Mouse (Mus musculus): ENCODE measurements at regions not wholly inside any gene's neighbourhood (a gene's known extent, or its start where the extent isn't known, plus 50 kb on each side); places are given as distances from the start of the nearest gene placed in this dataset.

DNA sequence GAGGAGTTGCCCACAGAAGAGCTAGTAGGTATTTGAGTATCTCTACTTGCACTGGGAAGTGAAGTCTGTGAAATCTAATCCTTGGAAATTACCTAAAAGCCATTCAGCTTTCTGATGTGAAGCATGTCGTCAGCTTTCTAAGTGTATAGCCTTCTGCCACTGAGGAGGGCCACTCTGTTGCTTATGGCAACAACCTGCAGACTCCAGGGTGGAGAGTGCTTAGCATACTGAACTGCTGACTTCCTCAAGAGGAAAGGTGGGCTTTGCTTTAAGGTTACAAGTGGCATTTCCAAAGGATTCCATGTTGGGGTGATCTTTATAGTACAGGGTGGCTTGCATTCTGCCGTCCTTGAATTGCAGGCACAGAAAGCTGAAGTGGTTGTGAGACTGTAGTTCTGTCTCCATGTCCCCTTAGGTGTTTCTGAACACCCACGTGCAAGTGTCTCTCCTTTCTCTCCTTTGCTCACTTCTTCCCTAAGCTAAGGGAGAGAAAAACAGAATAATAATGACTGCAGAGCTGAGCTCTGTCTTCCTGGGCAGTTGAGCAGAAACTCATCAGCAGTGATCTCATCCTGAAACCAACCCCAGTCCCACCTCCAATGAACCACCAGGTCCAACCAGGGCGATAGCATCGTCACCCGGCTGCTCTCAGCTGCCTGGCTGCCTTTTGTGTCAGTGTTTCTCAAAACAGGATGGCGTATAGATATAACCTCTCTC, 292.3 kb upstream of the Nrp1 start:
- no peaks in the 10 kb centered on the region for H3K9me3 ChIP-seq (ENCODE audit: control insufficient read depth, low read length)
- DNase-seq (ENCODE audit: low spot score) (no peak), ATAC-seq (ENCODE audit: low FRiP score) (no peak)
- H3K4me1 ChIP-seq (replicated peaks; ENCODE audit: control insufficient read depth, insufficient read depth, low read length), result no peaks in the 10 kb centered on the region
- no peak overlapping the region for H3K9ac ChIP-seq
- 79% methylated on average over 7 of the region's 7 CpGs for WGBS
- H3K4me2 ChIP-seq (replicated peaks), result no peak overlapping the region
- H3K27me3 ChIP-seq (ENCODE audit: control insufficient read depth, insufficient read depth, low read length), result no peaks in the 10 kb centered on the region
- H3K4me3 ChIP-seq (replicated peaks; ENCODE audit: low read length), result no peak overlapping the region
- no peak overlapping the region for H3K27ac ChIP-seq
- H3K36me3 ChIP-seq (replicated peaks; ENCODE audit: control insufficient read depth, insufficient read depth), result no peaks in the 10 kb centered on the region

GRCm38 (mm10) chr8:128069749-128070148, 288.7 kb upstream of the Nrp1 start:
- H3K27me3 ChIP-seq (ENCODE audit: control insufficient read depth, insufficient read depth, low read length), result no peaks in the 10 kb centered on the region

DNA sequence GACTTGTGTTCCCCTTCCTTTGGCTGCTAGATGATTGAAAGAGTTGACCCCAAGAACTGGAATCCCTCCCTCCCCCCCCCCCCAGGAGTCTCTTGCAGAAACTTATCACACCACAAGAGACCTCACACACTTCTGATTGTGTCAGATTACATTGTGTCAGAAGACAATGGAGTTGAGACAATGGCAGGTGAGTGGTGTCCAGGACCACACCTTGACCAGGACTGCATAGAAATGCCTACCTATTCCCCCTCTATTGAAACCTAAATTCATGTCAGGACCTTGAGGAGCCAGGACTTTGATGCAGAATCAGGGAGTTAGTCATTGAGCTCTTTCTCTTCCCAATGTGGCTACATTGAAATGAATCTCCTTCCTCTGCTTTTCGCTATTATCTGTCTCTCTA, 282.8 kb upstream of the Nrp1 start:
- Histone ChIP-seq H3K4me3 (replicated peaks; ENCODE audit: low read length) (no peak overlapping the region), H3K4me2 (replicated peaks) (no peak overlapping the region), H3K27ac (no peak overlapping the region), H3K4me1 (replicated peaks; ENCODE audit: control insufficient read depth, insufficient read depth, low read length) (no peaks in the 10 kb centered on the region), H3K9me3 (ENCODE audit: control insufficient read depth, low read length) (no peaks in the 10 kb centered on the region), H3K27me3 (ENCODE audit: control insufficient read depth, insufficient read depth, low read length) (no peaks in the 10 kb centered on the region), H3K9ac (no peak overlapping the region), H3K36me3 (replicated peaks; ENCODE audit: control insufficient read depth, insufficient read depth) (no peaks in the 10 kb centered on the region)
- no peak for ATAC-seq (ENCODE audit: low FRiP score)
- 84% methylated on average over 1 of the region's 1 CpGs for WGBS
- no peak for DNase-seq (ENCODE audit: low spot score)

More at GRCm38 (mm10) chr8:128069749-128070148, 288.7 kb upstream of the Nrp1 start:
- Histone ChIP-seq H3K9ac (no peak overlapping the region), H3K4me3 (replicated peaks; ENCODE audit: low read length) (no peak overlapping the region), H3K9me3 (ENCODE audit: control insufficient read depth, low read length) (no peaks in the 10 kb centered on the region), H3K4me2 (replicated peaks) (no peak overlapping the region), H3K36me3 (replicated peaks; ENCODE audit: control insufficient read depth, insufficient read depth) (no peaks in the 10 kb centered on the region), H3K4me1 (replicated peaks; ENCODE audit: control insufficient read depth, insufficient read depth, low read length) (no peaks in the 10 kb centered on the region), H3K27ac (no peak overlapping the region)
- DNase-seq (ENCODE audit: low spot score) (no peak), ATAC-seq (ENCODE audit: low FRiP score) (no peak)
- 84% methylated on average over 2 of the region's 2 CpGs for WGBS

DNA sequence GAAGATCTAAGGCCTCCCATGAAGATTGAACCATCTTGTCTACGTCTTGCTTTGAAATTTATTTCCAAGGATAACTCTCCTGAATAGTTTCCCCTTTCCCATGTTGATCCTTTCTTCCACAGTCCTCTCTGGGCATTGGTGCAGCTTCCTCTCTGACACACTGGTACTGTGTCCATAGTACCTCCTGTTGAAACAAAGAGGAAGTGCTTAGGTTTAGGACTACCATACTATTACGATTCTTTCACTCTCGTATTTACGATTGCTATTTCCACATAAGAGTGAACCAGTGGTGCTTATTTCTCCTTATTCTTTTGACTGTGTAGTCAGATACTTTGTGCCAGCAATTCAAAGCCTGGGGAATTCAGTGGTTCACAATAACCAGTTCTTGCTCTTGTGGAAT, 282.2 kb upstream of the Nrp1 start:
- no peaks in the 10 kb centered on the region for H3K9me3 ChIP-seq (ENCODE audit: control insufficient read depth, low read length)
- H3K4me2 ChIP-seq (replicated peaks), result no peak overlapping the region
- no peaks in the 10 kb centered on the region for H3K27me3 ChIP-seq (ENCODE audit: control insufficient read depth, insufficient read depth, low read length)
- no peak overlapping the region for H3K27ac ChIP-seq
- DNase-seq (ENCODE audit: low spot score), result no peak
- H3K36me3 ChIP-seq (replicated peaks; ENCODE audit: control insufficient read depth, insufficient read depth), result no peaks in the 10 kb centered on the region
- no peak overlapping the region for H3K4me3 ChIP-seq (replicated peaks; ENCODE audit: low read length)
- no peak for ATAC-seq (ENCODE audit: low FRiP score)
- no peak overlapping the region for H3K9ac ChIP-seq
- WGBS, result 96% methylated on average over 4 of the region's 4 CpGs
- no peaks in the 10 kb centered on the region for H3K4me1 ChIP-seq (replicated peaks; ENCODE audit: control insufficient read depth, insufficient read depth, low read length)

DNA sequence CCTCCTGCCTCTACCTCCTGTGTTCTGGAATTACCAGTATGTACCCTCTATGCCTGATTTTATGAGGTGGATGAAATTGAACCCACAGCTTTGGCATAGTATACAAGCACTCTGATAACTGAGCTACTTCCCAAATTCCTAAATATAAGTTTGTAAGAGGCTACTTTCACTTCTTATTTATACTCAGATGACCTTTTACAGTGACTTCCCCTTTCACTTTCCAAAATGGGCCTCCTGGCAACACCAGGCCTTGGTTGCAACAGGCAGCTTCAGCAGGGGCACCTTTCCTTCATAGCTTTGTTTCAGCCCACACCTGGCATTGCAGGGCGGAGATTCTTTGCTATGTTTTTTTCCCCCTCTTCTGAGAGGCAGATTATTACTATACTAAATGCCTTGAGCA, 279.7 kb upstream of the Nrp1 start:
- Histone ChIP-seq H3K27me3 (ENCODE audit: control insufficient read depth, insufficient read depth, low read length) (no peaks in the 10 kb centered on the region), H3K9ac (no peak overlapping the region), H3K4me2 (replicated peaks) (no peak overlapping the region), H3K36me3 (replicated peaks; ENCODE audit: control insufficient read depth, insufficient read depth) (no peaks in the 10 kb centered on the region), H3K4me1 (replicated peaks; ENCODE audit: control insufficient read depth, insufficient read depth, low read length) (no peaks in the 10 kb centered on the region), H3K4me3 (replicated peaks; ENCODE audit: low read length) (no peak overlapping the region), H3K9me3 (ENCODE audit: control insufficient read depth, low read length) (no peaks in the 10 kb centered on the region), H3K27ac (no peak overlapping the region)
- ATAC-seq (ENCODE audit: low FRiP score), result no peak
- 85% methylated on average over 1 of the region's 1 CpGs for WGBS
- no peak for DNase-seq (ENCODE audit: low spot score)

DNA sequence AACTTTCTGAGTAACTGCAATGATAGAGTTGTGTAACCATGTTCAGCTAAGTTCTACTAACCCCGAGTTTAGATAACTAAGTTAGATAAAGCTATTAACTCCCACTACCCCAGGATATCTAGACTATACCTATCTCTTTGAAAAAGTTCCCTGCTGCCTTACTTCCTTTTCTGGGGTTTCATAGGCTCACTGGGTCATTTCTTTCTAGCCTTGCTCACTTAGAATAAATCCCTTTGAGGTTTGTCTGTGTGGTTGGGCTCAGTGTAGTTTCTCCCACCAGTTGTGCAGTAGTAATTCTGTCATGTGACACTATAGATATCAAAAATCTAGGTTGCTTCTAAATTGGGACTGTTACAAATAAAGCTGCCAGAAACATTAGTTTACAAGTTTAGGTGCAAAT, 272.6 kb upstream of the Nrp1 start:
- Histone ChIP-seq H3K9ac (no peak overlapping the region), H3K4me2 (replicated peaks) (no peak overlapping the region), H3K27me3 (ENCODE audit: control insufficient read depth, insufficient read depth, low read length) (0 out of 2 replicates have a peak, but pooled peaks cover 4% of the 10 kb centered on the region), H3K36me3 (replicated peaks; ENCODE audit: control insufficient read depth, insufficient read depth) (no peaks in the 10 kb centered on the region), H3K4me3 (replicated peaks; ENCODE audit: low read length) (no peak overlapping the region), H3K27ac (no peak overlapping the region), H3K4me1 (replicated peaks; ENCODE audit: control insufficient read depth, insufficient read depth, low read length) (no peaks in the 10 kb centered on the region), H3K9me3 (ENCODE audit: control insufficient read depth, low read length) (no peaks in the 10 kb centered on the region)
- ATAC-seq (ENCODE audit: low FRiP score), result no peak
- DNase-seq (ENCODE audit: low spot score), result no peak
- 88% methylated on average over 1 of the region's 1 CpGs for WGBS

- Histone ChIP-seq H3K9me3 (ENCODE audit: control insufficient read depth, low read length) (no peaks in the 10 kb centered on the region), H3K9ac (no peak overlapping the region), H3K4me1 (replicated peaks; ENCODE audit: control insufficient read depth, insufficient read depth, low read length) (no peaks in the 10 kb centered on the region), H3K27me3 (ENCODE audit: control insufficient read depth, insufficient read depth, low read length) (0 out of 2 replicates have a peak, but pooled peaks cover 4% of the 10 kb centered on the region), H3K27ac (no peak overlapping the region), H3K4me2 (replicated peaks) (no peak overlapping the region), H3K36me3 (replicated peaks; ENCODE audit: control insufficient read depth, insufficient read depth) (no peaks in the 10 kb centered on the region), H3K4me3 (replicated peaks; ENCODE audit: low read length) (no peak overlapping the region)
- WGBS, result 60% methylated on average over 1 of the region's 1 CpGs
- DNase-seq (ENCODE audit: low spot score) (no peak), ATAC-seq (ENCODE audit: low FRiP score) (no peak)
Measured at GRCm38 (mm10) chr8:128087500-128087899, 270.9 kb upstream of the Nrp1 start.

DNA sequence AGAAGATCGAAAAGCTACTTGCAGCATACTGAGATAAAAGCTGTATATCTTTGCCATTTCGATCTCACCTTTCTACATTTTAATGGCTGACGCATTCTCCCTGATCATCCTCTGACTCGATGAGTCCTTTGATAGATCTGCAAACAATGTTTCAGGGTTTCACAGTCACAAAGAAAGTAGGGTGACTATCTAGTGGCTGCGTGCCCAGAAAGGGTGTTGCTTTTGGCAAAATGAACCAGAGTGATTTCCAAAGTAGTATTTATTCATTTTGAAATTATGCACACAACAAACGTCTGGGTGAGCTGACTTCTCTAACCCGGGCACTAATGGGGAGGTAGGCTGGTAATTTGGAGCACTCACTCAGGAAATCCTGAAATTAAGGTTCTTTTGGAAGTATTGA, 265.6 kb upstream of the Nrp1 start:
- no peaks in the 10 kb centered on the region for H3K36me3 ChIP-seq (replicated peaks; ENCODE audit: control insufficient read depth, insufficient read depth)
- no peak overlapping the region for H3K4me2 ChIP-seq (replicated peaks)
- ATAC-seq (ENCODE audit: low FRiP score), result no peak
- H3K4me3 ChIP-seq (replicated peaks; ENCODE audit: low read length), result no peak overlapping the region
- H3K9ac ChIP-seq, result no peak overlapping the region
- H3K27ac ChIP-seq, result no peak overlapping the region
- H3K27me3 ChIP-seq (ENCODE audit: control insufficient read depth, insufficient read depth, low read length), result no peaks in the 10 kb centered on the region
- no peaks in the 10 kb centered on the region for H3K9me3 ChIP-seq (ENCODE audit: control insufficient read depth, low read length)
- H3K4me1 ChIP-seq (replicated peaks; ENCODE audit: control insufficient read depth, insufficient read depth, low read length), result no peaks in the 10 kb centered on the region
- DNase-seq (ENCODE audit: low spot score), result no peak
- 89% methylated on average over 7 of the region's 7 CpGs for WGBS

- Histone ChIP-seq H3K4me2 (replicated peaks) (no peak overlapping the region), H3K27ac (no peak overlapping the region), H3K9ac (no peak overlapping the region), H3K4me3 (replicated peaks; ENCODE audit: low read length) (no peak overlapping the region), H3K9me3 (ENCODE audit: control insufficient read depth, low read length) (no peaks in the 10 kb centered on the region), H3K27me3 (ENCODE audit: control insufficient read depth, insufficient read depth, low read length) (no peaks in the 10 kb centered on the region), H3K4me1 (replicated peaks; ENCODE audit: control insufficient read depth, insufficient read depth, low read length) (no peaks in the 10 kb centered on the region), H3K36me3 (replicated peaks; ENCODE audit: control insufficient read depth, insufficient read depth) (no peaks in the 10 kb centered on the region)
- WGBS, result 84% methylated on average over 1 of the region's 1 CpGs
- ATAC-seq (ENCODE audit: low FRiP score) (no peak), DNase-seq (ENCODE audit: low spot score) (no peak)
Measured at GRCm38 (mm10) chr8:128095451-128095850, 263.0 kb upstream of the Nrp1 start.

DNA sequence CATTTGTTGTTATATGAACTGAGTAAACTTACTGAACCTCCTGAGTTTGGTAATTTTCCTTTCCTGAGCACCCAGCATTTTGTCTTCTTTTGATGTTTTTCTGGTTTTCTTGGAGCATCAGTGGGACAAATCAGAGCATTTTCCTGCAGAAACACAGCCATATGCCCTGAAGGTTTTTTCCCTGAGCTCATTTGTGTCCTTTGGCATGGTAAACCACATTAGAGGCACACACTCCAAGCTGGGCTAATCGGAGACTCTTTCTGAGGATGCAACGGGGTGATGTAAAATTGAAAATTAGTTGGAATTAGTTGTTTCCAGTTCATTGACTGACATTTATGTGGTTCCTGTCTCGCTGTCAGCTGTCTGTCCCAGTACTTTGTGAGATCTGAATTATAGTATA, 260.8 kb upstream of the Nrp1 start:
- H3K4me2 ChIP-seq (replicated peaks), result no peak overlapping the region
- H3K27ac ChIP-seq, result no peak overlapping the region
- DNase-seq (ENCODE audit: low spot score) (no peak), ATAC-seq (ENCODE audit: low FRiP score) (no peak)
- no peaks in the 10 kb centered on the region for H3K4me1 ChIP-seq (replicated peaks; ENCODE audit: control insufficient read depth, insufficient read depth, low read length)
- H3K9me3 ChIP-seq (ENCODE audit: control insufficient read depth, low read length), result no peaks in the 10 kb centered on the region
- no peaks in the 10 kb centered on the region for H3K36me3 ChIP-seq (replicated peaks; ENCODE audit: control insufficient read depth, insufficient read depth)
- H3K27me3 ChIP-seq (ENCODE audit: control insufficient read depth, insufficient read depth, low read length), result no peaks in the 10 kb centered on the region
- 64% methylated on average over 3 of the region's 3 CpGs for WGBS
- no peak overlapping the region for H3K4me3 ChIP-seq (replicated peaks; ENCODE audit: low read length)
- H3K9ac ChIP-seq, result no peak overlapping the region

Measured in hindbrain, embryonic 14.5 days (tissue).